Mouse (Mus musculus) C2C12 (cell line): ENCODE results near the gene Bmf.

Experiments
- CEBPB ChIP-seq: IDR thresholded peaks from one replicate; pipeline ENCODE4 v1.6.1; 2011; ENCODE audit warnings: low read depth, mild to moderate bottlenecking, control low read depth, moderate library complexity
- CTCF ChIP-seq: IDR thresholded peaks from one replicate; pipeline ENCODE4 v1.5.1; 2011; ENCODE audit not compliant: control insufficient read depth, insufficient read depth, insufficient read length
- FOSL1 ChIP-seq: IDR thresholded peaks from one replicate; pipeline ENCODE4 v1.8.0; 2011; ENCODE audit warnings: mild to moderate bottlenecking, low read length; ENCODE audit not compliant: poor library complexity, insufficient read depth, severe bottlenecking
- MAX ChIP-seq: IDR thresholded peaks from one replicate; pipeline ENCODE4 v1.6.1; 2011; ENCODE audit warnings: mild to moderate bottlenecking, control low read depth
- MYOD1 ChIP-seq: IDR thresholded peaks from one replicate; pipeline ENCODE4 v1.6.1; 2011; ENCODE audit warnings: low read depth; ENCODE audit not compliant: control insufficient read depth, insufficient read length
- USF1 ChIP-seq: IDR thresholded peaks from one replicate; pipeline ENCODE4 v1.6.1; 2011; ENCODE audit warnings: low read depth, mild to moderate bottlenecking, control low read depth, moderate library complexity

DNA sequence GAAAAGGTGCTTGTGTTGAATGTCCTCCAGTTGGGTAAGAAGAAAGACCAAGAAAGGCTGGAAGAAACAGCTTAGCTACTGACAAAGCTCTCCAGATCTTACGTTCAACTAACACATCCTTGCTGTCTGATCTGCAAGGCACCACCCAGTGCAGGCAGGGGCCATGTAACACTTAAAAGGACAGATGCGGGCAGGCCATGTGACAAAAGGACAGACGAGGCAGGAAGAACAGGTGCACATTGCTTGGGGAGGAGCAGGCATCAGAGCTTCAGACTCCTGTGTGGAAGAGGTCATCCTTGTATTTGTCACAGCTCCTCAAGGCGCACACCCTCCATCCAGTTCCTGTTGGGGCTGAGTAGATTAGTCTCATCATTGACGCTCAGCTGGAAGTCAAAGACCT lies 66.5 kb downstream of the Bmf start:
- no peak for TF ChIP-seq CTCF
- TF ChIP-seq USF1 = no peak
- TF ChIP-seq CEBPB = no peak
- TF ChIP-seq MAX = no peak
- no peak for TF ChIP-seq FOSL1
- TF ChIP-seq MYOD1 = no peak
